Mouse (Mus musculus) cerebellum, adult 18-20 months (tissue): Measurements from ENCODE around the gene Lhx3.

Experiments
- DNase-seq, 2 experiments: peaks; one replicate each; pipeline ENCODE4 v3.0.0; 2021

Gene Lhx3

DNA sequence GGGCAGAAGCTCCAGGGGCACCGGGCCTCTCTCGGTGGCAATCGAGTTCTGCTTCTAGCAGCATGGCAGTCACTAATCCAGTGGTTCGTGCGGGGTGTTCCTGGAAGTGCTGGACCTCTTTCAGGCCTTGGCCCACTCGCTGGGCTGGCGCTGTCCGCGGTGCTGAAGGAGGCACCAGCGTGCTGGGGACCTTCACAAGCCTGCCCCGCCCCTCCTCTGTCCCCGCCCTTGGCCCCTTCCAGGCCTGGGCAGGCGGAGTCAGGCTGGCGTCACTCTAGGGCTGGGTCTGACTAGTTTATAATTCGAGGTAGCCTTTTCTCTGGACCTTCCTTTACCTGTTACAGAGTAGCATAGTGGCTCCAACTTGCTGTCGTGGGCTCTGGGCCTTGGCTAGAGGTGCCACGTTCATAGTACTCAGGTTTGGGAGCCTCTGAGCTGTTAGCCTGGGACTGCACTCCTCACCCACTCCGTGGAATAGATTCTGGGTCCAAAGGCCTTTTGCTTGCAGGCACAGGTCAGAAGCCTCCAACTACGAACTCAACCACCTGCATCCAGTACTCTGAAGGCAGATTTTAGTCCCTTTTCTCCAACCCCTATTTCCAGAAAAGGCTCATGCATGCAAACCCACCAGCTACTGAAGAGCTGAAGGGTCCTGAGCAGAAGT, at the start of gene Lhx3:
Lhx3 (minus strand) TSS at position 164 of the 664 bp plus-strand sequence.
- DNase-seq = peak in 1 of 2 experiments; percentile 21

GRCm38 (mm10) chr2:26257315-26258096, 49.4 kb upstream of the Lhx3 start:
- no peak for DNase-seq

GRCm38 (mm10) chr2:26254816-26255215, 46.7 kb upstream of the Lhx3 start:
- peak in 1 of 2 experiments; percentile 21 for DNase-seq

DNA sequence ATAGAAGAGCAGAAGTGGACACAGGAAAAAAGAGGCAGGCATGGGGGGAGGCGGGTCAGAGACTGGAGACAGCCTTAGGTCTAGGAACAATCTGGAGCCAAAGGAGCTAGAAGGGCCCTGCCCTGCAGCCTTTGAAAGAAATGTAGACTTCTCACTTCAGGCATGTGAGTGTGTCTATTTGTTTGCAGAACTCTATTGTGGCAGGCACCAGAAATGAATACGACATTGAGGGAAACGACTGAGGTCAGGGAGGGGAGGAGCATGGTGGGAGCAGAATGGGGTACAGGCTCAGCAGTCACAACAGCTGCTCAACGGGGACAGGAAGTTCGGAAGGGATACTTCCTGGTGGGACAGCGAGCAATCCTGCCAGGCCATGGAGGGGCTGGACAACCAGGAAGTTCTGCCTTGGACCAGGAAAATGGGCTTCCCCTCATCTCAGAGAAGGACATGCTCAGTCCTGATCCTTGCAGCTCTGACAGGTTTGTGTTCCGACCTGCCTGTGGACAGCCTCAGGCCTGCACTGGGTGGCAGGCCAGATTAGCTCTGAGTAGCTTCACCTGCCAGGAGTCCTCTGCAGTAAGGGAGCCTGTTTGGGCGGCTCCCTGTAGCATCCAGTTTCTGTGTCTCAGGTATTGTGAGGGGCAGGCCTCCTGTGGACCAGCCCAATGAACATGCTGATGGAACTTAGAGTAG, 44.6 kb upstream of the Lhx3 start:
- no peak for DNase-seq

- DNase-seq = no peak
Observed at GRCm38 (mm10) chr2:26247531-26247930, 39.4 kb upstream of the Lhx3 start.

GRCm38 (mm10) chr2:26240841-26241240, 32.8 kb upstream of the Lhx3 start:
- DNase-seq = no peak

DNA sequence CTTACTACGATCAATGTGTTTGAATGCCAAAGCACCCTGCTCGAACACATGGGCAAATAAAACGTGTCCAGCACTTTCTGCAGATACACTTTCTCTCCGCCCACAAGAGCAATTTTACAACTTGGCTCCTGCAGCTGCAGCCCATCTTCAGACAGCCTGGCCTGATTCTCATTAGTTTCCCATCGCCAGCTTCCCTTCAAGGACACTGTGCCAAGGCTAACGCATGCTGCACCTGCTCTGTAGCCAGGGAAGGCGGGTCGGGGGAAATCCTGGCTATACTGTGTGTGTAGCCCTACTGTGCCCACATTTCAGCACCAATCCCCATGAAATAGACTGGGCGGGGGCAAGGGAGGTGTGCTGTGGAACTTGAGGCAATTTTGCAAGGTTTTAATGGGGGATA, 32.2 kb upstream of the Lhx3 start:
- DNase-seq = no peak

DNA sequence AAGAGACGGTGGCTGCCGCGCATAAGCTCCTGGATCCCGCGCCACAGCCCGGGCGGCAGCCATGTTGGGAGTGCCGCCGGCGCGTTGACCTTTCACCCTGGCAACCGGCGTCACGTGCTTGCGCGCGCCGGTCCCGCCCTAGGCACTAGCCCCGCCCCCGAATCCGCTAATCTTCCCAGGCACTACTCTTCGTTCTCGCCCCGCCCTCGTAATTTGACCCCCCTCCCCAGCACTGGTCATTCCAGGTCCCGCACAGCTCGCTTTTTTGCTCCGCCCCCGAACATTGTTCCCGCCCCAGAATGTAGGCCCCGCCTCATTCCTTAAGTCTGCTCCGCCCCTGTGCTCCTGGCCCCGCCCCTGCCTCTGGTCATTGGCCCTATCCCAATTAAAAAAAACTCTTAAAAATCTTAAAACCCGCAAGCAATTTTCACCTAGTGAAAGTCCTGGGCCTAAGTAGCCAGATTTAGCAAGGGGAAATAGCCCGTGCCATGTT, 29.2 kb upstream of the Lhx3 start, which contains the start of gene Qsox2:
Qsox2 (minus strand) TSS at position 236 of the 493 bp plus-strand sequence.
- DNase-seq = peak; percentile 88 to 90

- DNase-seq = peak in 1 of 2 experiments; percentile 44
Observed at GRCm38 (mm10) chr2:26236681-26237289, 28.7 kb upstream of the Lhx3 start.

- DNase-seq = peak in 1 of 2 experiments; percentile 22
Observed at GRCm38 (mm10) chr2:26234771-26235170, 26.7 kb upstream of the Lhx3 start.

- DNase-seq = no peak
Observed at GRCm38 (mm10) chr2:26234253-26234652, 26.2 kb upstream of the Lhx3 start.

DNA sequence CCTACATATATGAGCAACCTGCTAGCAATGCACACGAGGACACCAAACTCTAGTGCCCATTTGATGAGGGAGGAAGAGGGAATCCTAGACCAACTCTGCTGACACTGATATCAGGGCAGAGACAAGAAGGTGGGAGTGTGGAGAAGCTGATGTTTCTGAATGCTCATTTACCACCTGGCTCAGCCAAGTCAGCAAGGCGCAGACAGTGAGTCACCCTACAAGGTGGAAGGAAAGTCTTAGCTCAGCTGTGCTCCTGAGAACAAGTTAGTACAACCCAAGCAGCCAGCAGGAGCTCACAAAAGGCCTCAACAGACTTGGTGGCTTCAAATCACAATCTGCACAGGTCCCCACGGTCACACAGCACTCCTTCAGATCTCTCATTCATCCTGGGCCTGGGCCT, 23.3 kb upstream of the Lhx3 start:
- no peak for DNase-seq

GRCm38 (mm10) chr2:26230253-26230652, 22.2 kb upstream of the Lhx3 start:
- DNase-seq = no peak

GRCm38 (mm10) chr2:26227788-26228187, 19.7 kb upstream of the Lhx3 start:
- peak; percentile 62 to 63 for DNase-seq

DNA sequence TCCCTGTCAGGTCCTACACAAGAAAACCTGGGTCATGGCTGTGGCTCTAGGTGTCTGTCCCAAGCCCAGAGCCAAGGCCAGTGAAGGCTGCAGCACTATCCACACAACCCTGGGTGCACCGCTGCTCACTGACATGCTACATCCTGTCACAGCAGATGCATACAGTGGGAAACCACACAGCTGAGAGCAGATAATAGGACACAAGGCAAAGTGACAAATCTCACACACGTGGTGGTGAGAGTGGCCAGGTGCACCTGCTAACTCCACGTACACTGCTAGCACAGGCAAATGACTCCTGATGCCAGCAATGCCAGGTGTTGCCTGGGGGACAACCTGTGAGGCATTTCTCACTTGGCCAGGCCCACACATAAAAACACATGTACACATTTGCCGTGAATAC, 17.2 kb upstream of the Lhx3 start:
- no peak for DNase-seq

GRCm38 (mm10) chr2:26223961-26224360, 15.9 kb upstream of the Lhx3 start:
- DNase-seq = peak; percentile 58 to 75

DNA sequence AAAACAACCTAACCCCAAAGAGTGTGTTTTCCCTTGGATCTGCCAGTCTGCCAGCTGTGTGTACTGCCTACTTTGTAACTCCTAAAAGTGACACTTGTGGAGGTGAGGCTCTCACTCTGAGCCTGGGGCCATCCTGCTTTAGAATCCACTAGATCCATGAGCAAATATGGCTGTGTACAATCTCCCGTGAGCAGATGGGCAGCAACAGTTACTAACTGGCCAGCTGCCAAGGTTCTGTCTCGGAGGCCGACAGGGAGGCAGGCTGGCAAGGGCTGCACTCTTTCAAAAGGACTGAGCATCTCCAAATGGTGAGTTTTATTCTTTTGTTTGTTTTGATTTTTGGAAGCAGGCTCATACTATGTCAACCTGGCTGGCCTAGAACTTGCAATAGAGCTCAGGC, 6.4 kb upstream of the Lhx3 start:
- DNase-seq = peak; percentile 88 to 92

- no peak for DNase-seq
Observed at GRCm38 (mm10) chr2:26209566-26209965, 1.5 kb upstream of the Lhx3 start.

DNA sequence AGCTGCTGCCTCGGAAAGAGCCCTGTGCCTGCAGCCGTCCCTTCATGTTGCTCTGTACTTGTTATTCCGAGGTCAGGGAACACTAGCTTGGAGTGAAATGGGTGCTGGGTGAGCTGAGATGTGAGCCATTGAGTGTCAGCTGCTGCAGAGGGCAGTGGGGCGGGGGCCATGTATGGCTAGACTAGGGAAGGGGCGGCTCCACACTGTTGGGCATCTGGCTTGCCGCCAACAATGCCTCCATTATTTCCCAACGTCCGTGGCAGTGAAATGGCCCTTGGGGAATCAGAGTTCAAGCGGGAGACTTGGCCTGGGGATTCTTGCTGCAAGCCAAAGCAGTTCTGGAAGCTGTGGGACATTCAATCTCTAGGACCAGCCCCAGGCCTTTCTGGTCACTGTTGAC, 530 bp downstream of the Lhx3 start:
- DNase-seq = no peak

- DNase-seq = no peak
Observed at GRCm38 (mm10) chr2:26205761-26206160, 2.3 kb downstream of the Lhx3 start.

DNA sequence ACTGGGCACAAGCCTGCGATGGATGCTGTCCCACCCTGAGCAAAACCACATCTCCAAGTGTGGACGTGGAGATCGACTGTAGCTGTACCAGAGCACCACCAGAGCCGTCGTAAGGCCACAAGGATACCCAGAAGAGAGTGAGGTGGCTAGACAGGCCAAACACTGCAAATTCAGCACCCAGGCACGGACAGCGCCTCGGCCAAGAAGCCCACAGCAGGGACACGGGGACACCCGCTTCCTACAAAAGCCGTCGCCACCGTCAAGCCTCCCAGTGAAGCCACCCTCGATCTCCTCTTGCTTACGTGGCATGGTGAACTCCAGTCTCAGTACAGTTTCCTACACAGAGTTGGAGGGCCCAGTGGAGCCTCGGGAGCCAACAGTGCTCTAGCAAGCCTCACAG, 3.0 kb downstream of the Lhx3 start:
- DNase-seq = no peak

DNA sequence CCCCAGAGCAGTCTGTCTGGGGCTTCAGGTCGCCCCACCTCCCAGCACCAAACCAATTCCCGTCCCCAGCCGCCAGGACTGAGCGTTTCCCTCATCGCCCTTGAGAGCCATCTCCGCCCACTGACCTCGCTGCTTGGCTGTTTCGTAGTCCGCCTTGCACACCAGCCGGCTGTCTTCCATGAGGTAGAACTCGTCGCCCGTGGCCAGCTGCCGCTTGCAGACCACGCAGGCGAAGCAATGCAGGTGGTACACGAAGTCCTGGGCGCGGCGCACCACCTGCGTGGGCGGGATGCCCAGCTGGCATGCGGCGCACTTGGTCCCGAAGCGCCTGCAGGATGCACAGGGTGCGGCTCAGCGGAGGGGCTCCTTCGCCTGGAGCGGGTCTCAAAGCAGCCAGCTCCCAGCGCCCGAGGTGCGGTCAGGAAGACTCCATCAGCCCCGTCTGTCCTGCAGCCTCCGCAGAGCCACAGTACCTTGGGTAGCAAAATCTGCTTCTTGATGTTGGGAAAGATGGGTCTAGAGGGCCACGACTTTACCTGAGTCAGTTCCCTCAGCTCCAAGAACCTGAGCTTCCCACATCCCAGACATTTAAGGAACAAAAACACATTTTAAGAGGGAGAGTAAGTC, 5.1 kb downstream of the Lhx3 start:
- peak in 1 of 2 experiments; percentile 40 for DNase-seq
